Mouse (Mus musculus): ENCODE data around the gene Nfe2. TPM values are rescaled to one million over a fixed set of nuclear protein-coding genes. Genes with fewer than 3 reads are reported as not detected.

Gene Nfe2
- polyA plus RNA-seq, 1 experiment from 2014 or later, result 2.4 TPM

GRCm38 (mm10) chr15:103300067-103300471 is 41.9 kb upstream of the Nfe2 start:
- peak overlapping the region; percentile 59 for H3K4me2 ChIP-seq
- peak overlapping the region; percentile 98 for H3K27ac ChIP-seq
- H3K36me3 ChIP-seq, result peaks cover 35% of the 10 kb centered on the region
- WGBS, result 9% methylated on average over 18 of the region's 18 CpGs
- H3K4me3 ChIP-seq, result peak overlapping the region; percentile 25
- no peak for ATAC-seq (ENCODE audit: insufficient number of reproducible peaks, insufficient read depth, low FRiP score, low TSS enrichment, low read depth)
- H3K27me3 ChIP-seq, result no peaks in the 10 kb centered on the region
- H3K9me3 ChIP-seq, result no peaks in the 10 kb centered on the region
- peak overlapping the region; percentile 54 for H3K9ac ChIP-seq
- peaks cover 96% of the 10 kb centered on the region for H3K4me1 ChIP-seq

- Histone ChIP-seq H3K27me3 (no peaks in the 10 kb centered on the region), H3K4me3 (peak overlapping the region; percentile 25; the same call in 1 of the 2 replicates), H3K9ac (peak overlapping the region; percentile 54), H3K9me3 (no peaks in the 10 kb centered on the region), H3K4me2 (peak overlapping the region; percentile 59), H3K4me1 (peaks cover 95% of the 10 kb centered on the region), H3K27ac (peak overlapping the region; percentile 98), H3K36me3 (peaks cover 35% of the 10 kb centered on the region)
- no peak for ATAC-seq (ENCODE audit: insufficient number of reproducible peaks, insufficient read depth, low FRiP score, low TSS enrichment, low read depth)
- whole genome bisulfite sequencing, result 35% methylated on average over 8 of the region's 8 CpGs
These were observed 41.4 kb upstream of the Nfe2 start for GRCm38 (mm10) chr15:103299644-103300043.

- 68% methylated on average over 5 of the region's 5 CpGs for WGBS
- Histone ChIP-seq H3K4me3 (no peak overlapping the region), H3K9ac (peak overlapping the region; percentile 54), H3K27ac (peak overlapping the region; percentile 98), H3K27me3 (no peaks in the 10 kb centered on the region), H3K36me3 (peaks cover 37% of the 10 kb centered on the region), H3K4me1 (peaks cover 89% of the 10 kb centered on the region), H3K4me2 (peak overlapping the region; percentile 59), H3K9me3 (no peaks in the 10 kb centered on the region)
- no peak for ATAC-seq (ENCODE audit: insufficient number of reproducible peaks, insufficient read depth, low FRiP score, low TSS enrichment, low read depth)
These were observed 40.8 kb upstream of the Nfe2 start for GRCm38 (mm10) chr15:103298861-103299616.

GRCm38 (mm10) chr15:103298026-103298425 is 39.8 kb upstream of the Nfe2 start:
- peak overlapping the region; percentile 98 for H3K27ac ChIP-seq
- 62% methylated on average over 3 of the region's 3 CpGs for WGBS
- no peaks in the 10 kb centered on the region for H3K27me3 ChIP-seq
- H3K9ac ChIP-seq, result no peak overlapping the region
- no peak overlapping the region for H3K4me2 ChIP-seq
- peaks cover 79% of the 10 kb centered on the region for H3K4me1 ChIP-seq
- no peaks in the 10 kb centered on the region for H3K9me3 ChIP-seq
- H3K36me3 ChIP-seq, result peaks cover 46% of the 10 kb centered on the region
- no peak overlapping the region for H3K4me3 ChIP-seq
- ATAC-seq (ENCODE audit: insufficient number of reproducible peaks, insufficient read depth, low FRiP score, low TSS enrichment, low read depth), result no peak

GRCm38 (mm10) chr15:103297313-103297712 is 39.1 kb upstream of the Nfe2 start:
- peaks cover 72% of the 10 kb centered on the region for H3K4me1 ChIP-seq
- H3K27me3 ChIP-seq, result no peaks in the 10 kb centered on the region
- no peaks in the 10 kb centered on the region for H3K9me3 ChIP-seq
- H3K27ac ChIP-seq, result 0 out of 2 replicates have a peak overlapping the region, but pooled peaks have one; percentile 87
- no peak for ATAC-seq (ENCODE audit: insufficient number of reproducible peaks, insufficient read depth, low FRiP score, low TSS enrichment, low read depth)
- H3K4me3 ChIP-seq, result no peak overlapping the region
- peaks cover 53% of the 10 kb centered on the region for H3K36me3 ChIP-seq
- H3K4me2 ChIP-seq, result no peak overlapping the region
- 52% methylated on average over 6 of the region's 6 CpGs for WGBS
- 0 out of 2 replicates have a peak overlapping the region, but pooled peaks have one; percentile 37 for H3K9ac ChIP-seq

- Histone ChIP-seq H3K27me3 (no peaks in the 10 kb centered on the region), H3K4me3 (no peak overlapping the region), H3K4me1 (peaks cover 57% of the 10 kb centered on the region), H3K9me3 (no peaks in the 10 kb centered on the region), H3K4me2 (no peak overlapping the region), H3K27ac (peak overlapping the region; percentile 87), H3K9ac (0 out of 2 replicates have a peak overlapping the region, but pooled peaks have one; percentile 47), H3K36me3 (peaks cover 66% of the 10 kb centered on the region)
- WGBS, result 3% methylated on average over 5 of the region's 5 CpGs
- ATAC-seq (ENCODE audit: insufficient number of reproducible peaks, insufficient read depth, low FRiP score, low TSS enrichment, low read depth), result 0 out of 2 replicates have a peak, but pooled peaks have one; percentile 32
These were observed 37.6 kb upstream of the Nfe2 start for GRCm38 (mm10) chr15:103295851-103296250.

- H3K36me3 ChIP-seq, result peaks cover 75% of the 10 kb centered on the region
- whole genome bisulfite sequencing, result 32% methylated on average over 2 of the region's 2 CpGs
- H3K4me1 ChIP-seq, result peaks cover 49% of the 10 kb centered on the region
- H3K27ac ChIP-seq, result peak overlapping the region; percentile 17; the same call in 1 of the 2 replicates
- H3K4me3 ChIP-seq, result no peak overlapping the region
- no peaks in the 10 kb centered on the region for H3K27me3 ChIP-seq
- no peaks in the 10 kb centered on the region for H3K9me3 ChIP-seq
- H3K9ac ChIP-seq, result no peak overlapping the region
- ATAC-seq (ENCODE audit: insufficient number of reproducible peaks, insufficient read depth, low FRiP score, low TSS enrichment, low read depth), result no peak
- H3K4me2 ChIP-seq, result no peak overlapping the region
These were observed 36.4 kb upstream of the Nfe2 start for GRCm38 (mm10) chr15:103294649-103295048.

- ATAC-seq (ENCODE audit: insufficient number of reproducible peaks, insufficient read depth, low FRiP score, low TSS enrichment, low read depth), result no peak
- Histone ChIP-seq H3K4me2 (no peak overlapping the region), H3K9ac (no peak overlapping the region), H3K4me3 (no peak overlapping the region), H3K36me3 (peaks cover 76% of the 10 kb centered on the region), H3K4me1 (peaks cover 38% of the 10 kb centered on the region), H3K27me3 (no peaks in the 10 kb centered on the region), H3K9me3 (no peaks in the 10 kb centered on the region), H3K27ac (no peak overlapping the region)
- WGBS, result 93% methylated on average over 2 of the region's 2 CpGs
These were observed 35.2 kb upstream of the Nfe2 start for GRCm38 (mm10) chr15:103293375-103293774.

- Histone ChIP-seq H3K9ac (no peak overlapping the region), H3K27ac (peak overlapping the region; percentile 39; the same call in 1 of the 2 replicates), H3K4me3 (no peak overlapping the region), H3K9me3 (no peaks in the 10 kb centered on the region), H3K27me3 (no peaks in the 10 kb centered on the region), H3K36me3 (peaks cover 70% of the 10 kb centered on the region), H3K4me2 (no peak overlapping the region), H3K4me1 (peaks cover 32% of the 10 kb centered on the region)
- ATAC-seq (ENCODE audit: insufficient number of reproducible peaks, insufficient read depth, low FRiP score, low TSS enrichment, low read depth), result no peak
- 77% methylated on average over 4 of the region's 4 CpGs for WGBS
These were observed 34.6 kb upstream of the Nfe2 start for GRCm38 (mm10) chr15:103292673-103293345.

- WGBS, result 91% methylated on average over 9 of the region's 9 CpGs
- no peaks in the 10 kb centered on the region for H3K9me3 ChIP-seq
- no peak overlapping the region for H3K4me3 ChIP-seq
- no peak overlapping the region for H3K9ac ChIP-seq
- H3K4me1 ChIP-seq, result peaks cover 16% of the 10 kb centered on the region
- ATAC-seq (ENCODE audit: insufficient number of reproducible peaks, insufficient read depth, low FRiP score, low TSS enrichment, low read depth), result no peak
- peaks cover 67% of the 10 kb centered on the region for H3K36me3 ChIP-seq
- H3K4me2 ChIP-seq, result no peak overlapping the region
- H3K27ac ChIP-seq, result no peak overlapping the region
- no peaks in the 10 kb centered on the region for H3K27me3 ChIP-seq
These were observed 32.6 kb upstream of the Nfe2 start for GRCm38 (mm10) chr15:103290843-103291242.

GRCm38 (mm10) chr15:103290417-103290816 is 32.2 kb upstream of the Nfe2 start:
- H3K36me3 ChIP-seq, result peaks cover 64% of the 10 kb centered on the region
- no peaks in the 10 kb centered on the region for H3K9me3 ChIP-seq
- no peak overlapping the region for H3K27ac ChIP-seq
- no peaks in the 10 kb centered on the region for H3K27me3 ChIP-seq
- no peak overlapping the region for H3K4me3 ChIP-seq
- peaks cover 16% of the 10 kb centered on the region for H3K4me1 ChIP-seq
- no peak overlapping the region for H3K9ac ChIP-seq
- WGBS, result 75% methylated on average over 6 of the region's 6 CpGs
- no peak overlapping the region for H3K4me2 ChIP-seq
- no peak for ATAC-seq (ENCODE audit: insufficient number of reproducible peaks, insufficient read depth, low FRiP score, low TSS enrichment, low read depth)
